Mouse (Mus musculus) liver, adult 2 months (tissue): Measurements from ENCODE around the gene Hipk3.

Experiments used
- CTCF ChIP-seq: fragments of 200-500 bp; IDR thresholded peaks from 2 replicates; pipeline ENCODE4 v1.5.1; 2011; ENCODE audit warnings: low read depth, low read length, control low read depth
- POLR2A ChIP-seq: fragments of 200-500 bp; IDR thresholded peaks from 2 replicates; pipeline ENCODE4 v1.6.1; 2011; ENCODE audit warnings: low read length, control low read depth; ENCODE audit not compliant: insufficient read depth; ENCODE audit errors: extremely low read depth

GRCm38 (mm10) chr2:104457106-104457505 lies 37.1 kb downstream of the Hipk3 start:
- no peak for TF ChIP-seq CTCF
- TF ChIP-seq POLR2A, result no peak
